Mouse (Mus musculus): ENCODE data around the gene Slc7a3.

GRCm38 (mm10) chrX:101126977-101127376 lies 41.2 kb upstream of the Slc7a3 start:
- no peak for TF ChIP-seq CTCF (IDR thresholded peaks at IDR 0.05; ENCODE audit: control insufficient read depth, insufficient read depth, insufficient read length)
- TF ChIP-seq MYOD1 (IDR thresholded peaks at IDR 0.05; ENCODE audit: control insufficient read depth, insufficient read length, low read depth): peak; percentile 44
- TF ChIP-seq USF1 (IDR thresholded peaks at IDR 0.05; ENCODE audit: low read depth): no peak
- TF ChIP-seq MYOG (IDR thresholded peaks at IDR 0.05; ENCODE audit: control insufficient read depth, extremely low read depth, insufficient read length): no peak
- TF ChIP-seq CEBPB (IDR thresholded peaks at IDR 0.05; ENCODE audit: low read depth): no peak
- TF ChIP-seq MAX (IDR thresholded peaks at IDR 0.05): no peak
- TF ChIP-seq FOSL1 (IDR thresholded peaks at IDR 0.05; ENCODE audit: insufficient read depth, low read length, poor library complexity, severe bottlenecking): no peak

All from C2C12 (cell line).